9 mouse cellular contexts compared by ENCODE assay signal in genomic region chr17:9167571-9168201, GRCm38 (mm10).
A peak's percentile ranks its signal among the peaks of the same experiment; 100 is the strongest.
DNase-seq lines count a peak whose midpoint lies in the region; ATAC-seq and TF ChIP-seq lines count a peak whose summit lies in the region.
"Had no signal": no experiment of that assay in that cellular context is flagged by ENCODE, and none has a peak within 500 bp of the region (broad histone marks: within the 10 kb centered on the region; RNA-seq: fewer than 3 reads in every experiment).

No protein-coding gene starts in this region.

- H3K36me3 ChIP-seq in kidney, embryonic 14.5 days (ENCODE audit: control insufficient read depth, insufficient read depth, low read length) = no peaks in the 10 kb centered on the region
- H3K36me3 ChIP-seq in kidney, adult 2 months (ENCODE audit: control insufficient read depth, insufficient read depth, low read length) = no peaks in the 10 kb centered on the region
- H3K36me3 ChIP-seq in heart, embryonic 13.5 days = no peaks in the 10 kb centered on the region
- H3K36me3 ChIP-seq: G1E had no signal

- no peaks in the 10 kb centered on the region for H3K27me3 ChIP-seq in kidney, embryonic 14.5 days (ENCODE audit: control insufficient read depth, insufficient read depth, low read length)
- no peaks in the 10 kb centered on the region for H3K27me3 ChIP-seq in kidney, adult 2 months (replicated peaks; ENCODE audit: control insufficient read depth, insufficient read depth, low read length)
- H3K27me3 ChIP-seq in heart, embryonic 13.5 days (replicated peaks) = 0 out of 2 replicates have a peak, but pooled peaks cover 10% of the 10 kb centered on the region

- no peak for DNase-seq in kidney, adult 2 months
- DNase-seq in embryo, embryonic 11 days = peak; percentile 57
- DNase-seq in layer of hippocampus, adult 9-10 months (ENCODE audit: low spot score) = peak; percentile 36
- DNase-seq in lung, postnatal 36 days = peak; percentile 0
- DNase-seq in right cerebral cortex, postnatal 4 days = peak; percentile 40
- DNase-seq in adipocyte (ENCODE audit: low spot score) = no peak

- no peak for TF ChIP-seq CTCF in kidney, adult 2 months (conservative IDR thresholded peaks at IDR 0.05; ENCODE audit: insufficient read depth, insufficient read length, low read depth, low read length)

- peak overlapping the region; percentile 83 for H3K4me2 ChIP-seq in kidney, embryonic 14.5 days (replicated peaks; ENCODE audit: low read depth, low read length)
- peak overlapping the region; percentile 92 for H3K4me2 ChIP-seq in heart, embryonic 13.5 days

- TF ChIP-seq POLR2A in kidney, adult 2 months (IDR thresholded peaks at IDR 0.05; ENCODE audit: low read depth, low read length) = no peak

- H3K4me1 ChIP-seq in kidney, embryonic 14.5 days (ENCODE audit: control insufficient read depth, insufficient read depth, low read length) = peaks cover 3% of the 10 kb centered on the region
- no peaks in the 10 kb centered on the region for H3K4me1 ChIP-seq in kidney, adult 2 months (ENCODE audit: control insufficient read depth, insufficient read depth, low read length)
- peaks cover 16% of the 10 kb centered on the region for H3K4me1 ChIP-seq in heart, embryonic 13.5 days

- no peak overlapping the region for H3K27ac ChIP-seq in kidney, embryonic 14.5 days (ENCODE audit: low read depth, low read length)
- no peak overlapping the region for H3K27ac ChIP-seq in kidney, adult 2 months (ENCODE audit: insufficient read depth, low read depth, low read length)
- H3K27ac ChIP-seq in heart, embryonic 13.5 days (replicated peaks) = no peak overlapping the region

- under 1% methylated on average over 20 of the region's 20 CpGs for WGBS in kidney, embryonic 14.5 days
- 1% methylated on average over 20 of the region's 20 CpGs for WGBS in kidney, adult 2 months
- under 1% methylated on average over 20 of the region's 20 CpGs for WGBS in heart, embryonic 13.5 days

- ATAC-seq in kidney, embryonic 14.5 days (ENCODE audit: low FRiP score, low TSS enrichment) = peak; percentile 51; the same call in 1 of the 2 replicates
- ATAC-seq in heart, embryonic 13.5 days (ENCODE audit: extremely low read depth, insufficient number of reproducible peaks, low FRiP score, low TSS enrichment) = no peak

- H3K4me3 ChIP-seq in kidney, embryonic 14.5 days (ENCODE audit: low read length) = peak overlapping the region; percentile 41
- H3K4me3 ChIP-seq in kidney, adult 2 months (ENCODE audit: insufficient read depth, low read depth, low read length) = no peak overlapping the region
- H3K4me3 ChIP-seq in heart, embryonic 13.5 days = peak overlapping the region; percentile 58

- H3K9me3 ChIP-seq in kidney, embryonic 14.5 days (ENCODE audit: control insufficient read depth, low read length) = no peaks in the 10 kb centered on the region
- H3K9me3 ChIP-seq in heart, embryonic 13.5 days = no peaks in the 10 kb centered on the region
- H3K9me3 ChIP-seq: G1E had no signal

- H3K9ac ChIP-seq in kidney, embryonic 14.5 days (ENCODE audit: low read depth, low read length) = peak overlapping the region; percentile 44
- H3K9ac ChIP-seq in heart, embryonic 13.5 days = peak overlapping the region; percentile 76

Comparison
In these comparisons a context has a peak if more than half of its experiments do, and no peak if none do; other contexts are left out.
1. DNase-seq: peak in embryo, embryonic 11 days (single experiment), layer of hippocampus, adult 9-10 months (single experiment), lung, postnatal 36 days (single experiment) and right cerebral cortex, postnatal 4 days (single experiment); none in kidney, adult 2 months (single experiment) and adipocyte (single experiment).